Mouse (Mus musculus) midbrain, postnatal 0 days (tissue): ENCODE measurements at regions not wholly inside any gene's neighbourhood (a gene's known extent, or its start where the extent isn't known, plus 50 kb on each side); places are given as distances from the start of the nearest gene placed in this dataset.
A peak's percentile ranks its signal among the peaks of the same experiment; 100 is the strongest.

ENCODE experiments used
- ATAC-seq: fragments of 200-750 bp; cut with Nextera tagmentation; 2 replicates; pipeline ENCODE4 v1.8.0; 2017; ENCODE audit warnings: moderate number of reproducible peaks, mild to moderate bottlenecking, moderate TSS enrichment, moderate library complexity; ENCODE audit not compliant: low FRiP score
- DNase-seq: peaks from one replicate; pipeline ENCODE4 v3.0.0-alpha.2; 2015; ENCODE audit warnings: low spot score
- H3K27ac ChIP-seq: fragments of 300-500 bp; sonication (generic); 2 replicates; pipeline ENCODE4 v1.5.1; 2014; ENCODE audit warnings: low read depth, mild to moderate bottlenecking, low read length, mixed read lengths
- H3K27me3 ChIP-seq: fragments of 300-500 bp; sonication (generic); 2 replicates; pipeline ENCODE4 v1.6.1; 2014; ENCODE audit warnings: low read length, control low read depth, mixed read lengths; ENCODE audit not compliant: insufficient read depth
- H3K36me3 ChIP-seq: fragments of 300-500 bp; sonication (generic); 2 replicates; pipeline ENCODE4 v1.6.1; 2014; ENCODE audit warnings: low read length, control low read depth, mixed read lengths; ENCODE audit not compliant: insufficient read depth
- H3K4me1 ChIP-seq: fragments of 300-500 bp; sonication (generic); 2 replicates; pipeline ENCODE4 v1.6.1; 2014; ENCODE audit warnings: mild to moderate bottlenecking, control low read depth, antibody characterized with exemption, low read length, mixed read lengths; ENCODE audit not compliant: insufficient read depth
- H3K4me2 ChIP-seq: fragments of 300-500 bp; sonication (generic); 2 replicates; pipeline ENCODE4 v1.6.1; 2014; ENCODE audit warnings: low read depth, mild to moderate bottlenecking, low read length, mixed read lengths; ENCODE audit not compliant: poor library complexity, severe bottlenecking
- H3K4me3 ChIP-seq: fragments of 300-500 bp; sonication (generic); 2 replicates; pipeline ENCODE4 v1.5.1; 2014; ENCODE audit warnings: low read depth, mild to moderate bottlenecking, low read length, moderate library complexity
- H3K9ac ChIP-seq: fragments of 300-500 bp; sonication (generic); replicated peaks from 2 replicates; pipeline ENCODE4 v1.6.1; 2014; ENCODE audit warnings: mild to moderate bottlenecking, low read length, moderate library complexity, mixed read lengths; ENCODE audit not compliant: poor library complexity, severe bottlenecking
- H3K9me3 ChIP-seq: fragments of 300-500 bp; sonication (generic); 2 replicates; pipeline ENCODE4 v1.6.1; 2016; ENCODE audit warnings: low read length, control low read depth
- CTCF ChIP-seq: IDR thresholded peaks from 2 replicates; pipeline ENCODE4 v1.5.1; 2016; ENCODE audit warnings: antibody characterized with exemption, mild to moderate bottlenecking
- WGBS: fragments of 180-500 bp; shearing (Covaris S2); extraction: QIAGEN DNeasy Blood & Tissue Kit; methylation state at CpG from one replicate; pipeline ENCODE4 v1.1.7; 2014; 5-methylcytosine and 5-hydroxymethylcytosine counted together

DNA sequence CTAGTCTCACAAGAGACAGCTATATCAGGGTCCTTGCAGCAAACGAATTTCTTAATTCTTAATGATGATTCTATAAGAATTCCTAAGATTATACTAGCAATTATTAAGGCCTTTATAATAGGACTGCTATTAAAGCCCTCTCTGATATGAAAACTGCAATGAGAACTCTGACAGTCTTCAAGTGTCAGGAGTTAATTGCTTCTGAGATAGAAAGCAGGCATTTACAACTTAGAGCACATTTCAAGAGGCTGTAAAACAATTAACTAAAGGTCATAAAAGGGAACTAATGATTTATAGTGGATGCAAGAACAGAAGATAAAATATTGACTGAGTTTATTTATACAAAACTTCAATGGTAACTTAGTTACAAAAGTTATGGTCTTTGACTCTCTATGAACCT is 84.9 kb upstream of the Phlpp1 start:
- H3K4me3 ChIP-seq, result no peak overlapping the region
- WGBS, result 56% methylated on average over 1 of the region's 1 CpGs
- no peak for TF ChIP-seq CTCF
- H3K36me3 ChIP-seq, result no peaks in the 10 kb centered on the region
- no peaks in the 10 kb centered on the region for H3K4me1 ChIP-seq
- H3K4me2 ChIP-seq, result no peak overlapping the region
- ATAC-seq, result no peak
- DNase-seq, result no peak
- no peak overlapping the region for H3K27ac ChIP-seq
- H3K27me3 ChIP-seq, result no peaks in the 10 kb centered on the region
- no peak overlapping the region for H3K9ac ChIP-seq
- H3K9me3 ChIP-seq, result no peaks in the 10 kb centered on the region

DNA sequence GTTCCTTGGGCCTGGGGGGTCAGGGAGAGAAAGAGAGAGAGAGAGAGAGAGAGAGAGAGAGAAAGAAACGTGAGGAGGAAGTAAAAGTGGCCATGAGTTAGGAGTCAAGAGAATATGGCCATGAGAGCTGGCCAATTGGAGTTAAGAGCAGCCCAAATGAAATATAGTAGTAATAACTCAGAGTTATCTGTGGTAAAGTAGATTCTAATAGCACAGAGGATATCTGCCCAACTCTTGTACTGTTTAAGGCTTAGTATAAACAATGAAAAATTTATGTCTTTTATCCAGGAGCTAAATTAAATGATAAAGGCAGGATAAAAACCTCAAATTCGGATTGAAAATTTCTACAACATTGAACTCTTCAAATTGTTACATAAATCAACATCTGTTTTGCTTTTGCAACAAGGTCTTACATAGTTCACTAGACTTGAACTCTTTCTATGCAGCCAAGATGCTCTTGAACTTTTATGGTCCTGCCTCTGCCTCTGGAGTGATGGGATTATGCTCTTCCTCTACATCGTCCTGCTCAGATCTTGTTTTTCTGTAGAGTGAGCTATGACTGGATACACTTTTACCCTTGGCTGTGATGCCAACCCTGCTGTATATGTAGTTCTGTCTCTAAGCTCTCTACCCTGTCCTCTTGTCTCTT is 78.5 kb upstream of the Phlpp1 start:
- Histone ChIP-seq H3K9me3 (no peaks in the 10 kb centered on the region), H3K36me3 (no peaks in the 10 kb centered on the region), H3K4me2 (no peak overlapping the region), H3K4me1 (no peaks in the 10 kb centered on the region), H3K4me3 (no peak overlapping the region), H3K27me3 (no peaks in the 10 kb centered on the region), H3K27ac (no peak overlapping the region), H3K9ac (no peak overlapping the region)
- no peak for TF ChIP-seq CTCF
- ATAC-seq (no peak), DNase-seq (no peak)
- WGBS, result 77% methylated on average over 3 of the region's 3 CpGs

DNA sequence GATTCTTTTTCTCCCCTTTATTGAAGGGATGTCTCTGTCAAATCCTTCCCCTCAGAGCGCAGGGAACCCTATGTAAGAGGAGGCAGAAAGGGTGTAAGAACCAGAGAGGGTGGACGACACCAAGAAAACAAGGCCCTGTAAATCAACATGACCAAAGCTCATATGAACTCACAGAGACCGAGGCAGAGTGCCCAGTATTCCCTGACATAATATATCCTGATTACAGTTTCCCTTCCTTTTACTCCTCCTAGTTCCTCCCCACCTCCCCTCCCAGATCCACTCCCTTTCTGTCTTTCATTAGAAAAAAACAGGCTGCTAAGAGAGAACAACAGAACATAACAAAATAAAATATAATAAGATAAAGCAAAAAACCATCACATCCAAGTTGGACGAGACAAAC is 77.7 kb upstream of the Phlpp1 start:
- H3K27ac ChIP-seq, result no peak overlapping the region
- H3K9ac ChIP-seq, result no peak overlapping the region
- H3K4me2 ChIP-seq, result no peak overlapping the region
- ATAC-seq, result no peak
- no peaks in the 10 kb centered on the region for H3K9me3 ChIP-seq
- H3K27me3 ChIP-seq, result no peaks in the 10 kb centered on the region
- H3K36me3 ChIP-seq, result no peaks in the 10 kb centered on the region
- TF ChIP-seq CTCF, result no peak
- WGBS, result 82% methylated on average over 4 of the region's 4 CpGs
- H3K4me3 ChIP-seq, result no peak overlapping the region
- DNase-seq, result no peak
- no peaks in the 10 kb centered on the region for H3K4me1 ChIP-seq

DNA sequence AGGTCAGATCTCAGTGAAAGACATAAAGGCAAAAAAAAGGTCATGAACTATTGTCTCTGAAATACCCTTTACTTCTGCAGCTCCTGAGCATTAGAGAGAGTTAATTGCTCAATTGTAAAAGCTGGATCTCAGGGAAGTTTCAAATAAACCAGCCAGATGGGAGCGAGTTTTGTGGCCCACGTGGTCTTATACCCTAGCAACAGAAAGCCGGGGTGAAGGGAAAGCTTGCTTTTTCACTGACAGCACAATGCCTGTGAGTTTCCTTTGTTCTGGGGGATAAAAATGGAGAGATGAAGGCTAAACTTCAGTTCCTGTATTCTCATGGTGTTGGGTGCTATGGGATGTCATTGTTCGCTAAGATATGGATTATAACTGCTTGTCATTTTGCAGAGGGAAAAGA is 75.2 kb upstream of the Phlpp1 start:
- Histone ChIP-seq H3K9ac (no peak overlapping the region), H3K36me3 (no peaks in the 10 kb centered on the region), H3K4me1 (no peaks in the 10 kb centered on the region), H3K27me3 (no peaks in the 10 kb centered on the region), H3K4me2 (no peak overlapping the region), H3K4me3 (no peak overlapping the region), H3K9me3 (no peaks in the 10 kb centered on the region), H3K27ac (no peak overlapping the region)
- TF ChIP-seq CTCF, result no peak
- 19% methylated on average over 4 of the region's 4 CpGs for WGBS
- peak; percentile 72; the same call in 1 of the 2 replicates for ATAC-seq
- peak; percentile 53 for DNase-seq

DNA sequence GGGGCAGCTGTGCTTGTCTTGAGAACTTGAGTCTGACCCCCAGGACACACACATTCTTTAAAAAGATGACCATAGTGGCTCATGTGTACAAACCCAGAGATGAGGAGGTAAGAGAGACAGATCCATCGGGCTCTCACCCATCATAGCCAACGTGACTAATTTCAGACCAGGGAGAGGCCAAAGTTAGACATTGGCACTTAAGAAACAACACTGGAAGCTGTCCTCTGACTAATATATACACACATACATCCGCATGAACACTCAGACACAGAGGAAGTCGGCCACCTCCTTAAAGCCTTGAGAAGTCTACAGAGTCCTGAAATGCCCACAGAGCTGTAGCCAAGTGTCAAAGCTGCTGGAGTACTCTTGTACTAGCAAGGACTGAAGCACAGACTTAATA is 74.4 kb upstream of the Phlpp1 start:
- no peaks in the 10 kb centered on the region for H3K36me3 ChIP-seq
- no peak overlapping the region for H3K4me2 ChIP-seq
- no peaks in the 10 kb centered on the region for H3K9me3 ChIP-seq
- no peak overlapping the region for H3K9ac ChIP-seq
- H3K27me3 ChIP-seq, result no peaks in the 10 kb centered on the region
- no peak for DNase-seq
- no peak for TF ChIP-seq CTCF
- 94% methylated on average over 4 of the region's 4 CpGs for WGBS
- no peak overlapping the region for H3K4me3 ChIP-seq
- ATAC-seq, result no peak
- no peak overlapping the region for H3K27ac ChIP-seq
- H3K4me1 ChIP-seq, result no peaks in the 10 kb centered on the region

DNA sequence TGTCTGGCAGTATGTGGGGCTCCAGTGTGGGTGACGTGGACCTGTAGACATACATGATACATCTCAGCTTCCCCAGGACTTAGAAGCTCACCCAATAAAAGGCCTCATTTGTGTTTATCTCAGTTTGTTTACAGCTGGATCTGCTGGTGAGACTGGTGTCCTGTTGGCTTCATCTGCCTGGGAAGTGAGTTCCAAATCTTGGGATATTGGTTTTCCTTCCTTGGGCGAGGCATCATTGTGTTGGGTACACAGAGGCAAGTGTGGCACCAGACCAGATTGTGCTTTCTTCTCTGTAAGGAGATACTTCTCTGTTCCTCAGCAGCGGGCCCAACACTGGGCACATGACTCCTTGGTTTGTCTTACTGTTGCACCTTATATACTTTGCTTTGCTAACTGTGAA is 70.9 kb upstream of the Phlpp1 start:
- TF ChIP-seq CTCF, result no peak
- no peaks in the 10 kb centered on the region for H3K36me3 ChIP-seq
- H3K9me3 ChIP-seq, result no peaks in the 10 kb centered on the region
- no peak for DNase-seq
- no peak overlapping the region for H3K4me2 ChIP-seq
- H3K27ac ChIP-seq, result no peak overlapping the region
- H3K27me3 ChIP-seq, result no peaks in the 10 kb centered on the region
- H3K4me3 ChIP-seq, result no peak overlapping the region
- no peak overlapping the region for H3K9ac ChIP-seq
- WGBS, result 93% methylated on average over 3 of the region's 3 CpGs
- ATAC-seq, result no peak
- no peaks in the 10 kb centered on the region for H3K4me1 ChIP-seq
